Comparison of ENCODE assay signal across 14 mouse cellular contexts in genomic region chr8:107336480-107336879, GRCm38 (mm10). TPM values are rescaled to one million over a fixed set of nuclear protein-coding genes. Genes with fewer than 3 reads are reported as not detected.
A peak's percentile ranks its signal among the peaks of the same experiment; 100 is the strongest.
DNase-seq lines count a peak whose midpoint lies in the region; ATAC-seq and TF ChIP-seq lines count a peak whose summit lies in the region.
"Had no signal": no experiment of that assay in that cellular context is flagged by ENCODE, and none has a peak within 500 bp of the region (broad histone marks: within the 10 kb centered on the region; RNA-seq: fewer than 3 reads in every experiment).

No protein-coding gene starts in this region.

- DNase-seq in gastrocnemius, adult 18-20 months (ENCODE audit: low spot score) = peak; percentile 50
- no peak for DNase-seq in gastrocnemius, postnatal 10 days
- no peak for DNase-seq in layer of hippocampus, adult 2 months (ENCODE audit: low spot score in 2 of 2)
- no peak for DNase-seq in layer of hippocampus, adult 18-20 months (ENCODE audit: low spot score in 2 of 2)
- peak; percentile 42 for DNase-seq in MEL (ENCODE audit: low read depth, low spot score)
- DNase-seq in adrenal gland, adult 8-10 months = no peak
- DNase-seq in spleen, postnatal 14 days (ENCODE audit: low spot score in 2 of 2) = no peak
- DNase-seq: cerebellum, adult 2 months; kidney, postnatal 25 days; left cerebral cortex, postnatal 4 days; right cerebral cortex, adult 18-20 months had no signal

- 50% methylated on average over 1 of the region's 1 CpGs for WGBS in heart, embryonic 16.5 days

- no peaks in the 10 kb centered on the region for H3K79me2 ChIP-seq in MEL (ENCODE audit: control insufficient read depth, insufficient read depth, low read length, poor library complexity)

- peak overlapping the region; percentile 37 for H3K4me2 ChIP-seq in heart, embryonic 16.5 days (ENCODE audit: low read depth, low read length)
- H3K4me2 ChIP-seq: liver, embryonic 15.5 days had no signal

- peak overlapping the region; percentile 24; the same call in 1 of the 2 replicates for H3K27ac ChIP-seq in layer of hippocampus, adult 2 months
- H3K27ac ChIP-seq in MEL (ENCODE audit: control insufficient read depth, low read depth, low read length) = no peak overlapping the region
- peak overlapping the region; percentile 76 for H3K27ac ChIP-seq in heart, embryonic 16.5 days (ENCODE audit: low read length)
- H3K27ac ChIP-seq: liver, embryonic 15.5 days had no signal

- no peak overlapping the region for H3K9ac ChIP-seq in MEL (ENCODE audit: control insufficient read depth, low read depth, low read length, poor library complexity, severe bottlenecking)
- no peak overlapping the region; the same call in 1 of the 2 replicates for H3K9ac ChIP-seq in heart, embryonic 16.5 days (ENCODE audit: low read length)
- H3K9ac ChIP-seq: liver, embryonic 15.5 days had no signal

- H3K4me3 ChIP-seq in layer of hippocampus, adult 2 months = no peak overlapping the region
- H3K4me3 ChIP-seq in MEL (ENCODE audit: control insufficient read depth in 1 of 2, insufficient read depth in 1 of 2, low read depth in 2 of 2, low read length in 2 of 2) = peak overlapping the region in 1 of 2 experiments; percentile 37; a peak in 2 of 4 replicates
- H3K4me3 ChIP-seq in heart, embryonic 16.5 days (ENCODE audit: low read length) = no peak overlapping the region
- H3K4me3 ChIP-seq: liver, embryonic 15.5 days; megakaryocyte, embryonic 14.5 days had no signal

- H3K4me1 ChIP-seq in MEL (ENCODE audit: control insufficient read depth in 1 of 2, insufficient read depth in 2 of 2, low read length in 2 of 2) = peaks cover 0 to 16% of the 10 kb centered on the region in 2 experiments; a peak in 2 of 4 replicates
- peaks cover 5% of the 10 kb centered on the region; the same call in 1 of the 2 replicates for H3K4me1 ChIP-seq in heart, embryonic 16.5 days (ENCODE audit: control insufficient read depth, insufficient read depth, low read length)
- H3K4me1 ChIP-seq: liver, embryonic 15.5 days had no signal

- H3K36me3 ChIP-seq in MEL (ENCODE audit: control insufficient read depth in 1 of 2, insufficient read depth in 2 of 2, low read length in 2 of 2) = peaks cover 9 to 10% of the 10 kb centered on the region in 2 experiments
- H3K36me3 ChIP-seq in heart, embryonic 16.5 days (ENCODE audit: control insufficient read depth, insufficient read depth) = peaks cover 6% of the 10 kb centered on the region

- no peak for TF ChIP-seq CTCF in layer of hippocampus, adult 2 months (conservative IDR thresholded peaks at IDR 0.05)
- no peak for TF ChIP-seq CTCF in MEL (IDR thresholded peaks at IDR 0.05 in 2 of 3, conservative IDR thresholded peaks at IDR 0.05 in 1 of 3; ENCODE audit: control insufficient read depth in 1 of 3, insufficient read depth in 1 of 3, low read depth in 2 of 3, low read length in 3 of 3, poor library complexity in 1 of 3, severe bottlenecking in 1 of 3)

- no peak for TF ChIP-seq POLR2A in MEL (IDR thresholded peaks at IDR 0.05; ENCODE audit: control insufficient read depth in 1 of 2, insufficient read depth in 1 of 2, low read depth in 1 of 2, low read length in 2 of 2, poor library complexity in 1 of 2)

- ATAC-seq in heart, embryonic 16.5 days (replicated peaks; ENCODE audit: extremely low read depth, insufficient read depth, low FRiP score) = peak; percentile 93

- no peaks in the 10 kb centered on the region for H3K27me3 ChIP-seq in MEL (ENCODE audit: control insufficient read depth in 1 of 2, insufficient read depth in 2 of 2, low read length in 2 of 2)
- no peaks in the 10 kb centered on the region for H3K27me3 ChIP-seq in heart, embryonic 16.5 days (ENCODE audit: control insufficient read depth, insufficient read depth, low read length)
- H3K27me3 ChIP-seq: liver, embryonic 15.5 days; megakaryocyte, embryonic 14.5 days had no signal

- H3K9me3 ChIP-seq in MEL (replicated peaks; ENCODE audit: insufficient read depth, low read length) = no peaks in the 10 kb centered on the region
- H3K9me3 ChIP-seq in heart, embryonic 16.5 days (replicated peaks; ENCODE audit: control insufficient read depth, low read length) = no peaks in the 10 kb centered on the region
- H3K9me3 ChIP-seq: liver, embryonic 15.5 days; megakaryocyte, embryonic 14.5 days had no signal

- no peak; a peak in 1 of 4 replicates for TF ChIP-seq EP300 in MEL (IDR thresholded peaks at IDR 0.05; ENCODE audit: low read depth in 1 of 2, low read length in 2 of 2)

- TF ChIP-seq RAD21 in MEL (IDR thresholded peaks at IDR 0.05; ENCODE audit: low read depth, low read length) = no peak

TF ChIP-seq in MEL, 35 proteins besides CTCF, POLR2A, EP300 and RAD21:
- TF ChIP-seq MYB (IDR thresholded peaks at IDR 0.05; ENCODE audit: low read depth, low read length) (no peak), ZC3H11A (IDR thresholded peaks at IDR 0.05; ENCODE audit: low read depth, low read length) (no peak), ELF1 (IDR thresholded peaks at IDR 0.05; ENCODE audit: low read depth, low read length) (no peak), GATA1 (IDR thresholded peaks at IDR 0.05; ENCODE audit: low read depth, low read length) (no peak), TBP (IDR thresholded peaks at IDR 0.05; ENCODE audit: low read depth, low read length) (no peak), SMC3 (IDR thresholded peaks at IDR 0.05; ENCODE audit: low read depth, low read length) (no peak), MYC (IDR thresholded peaks at IDR 0.05; ENCODE audit: low read depth, low read length) (no peak), TAL1 (IDR thresholded peaks at IDR 0.05; ENCODE audit: low read length) (no peak), BHLHE40 (IDR thresholded peaks at IDR 0.05; ENCODE audit: borderline replicate concordance, low read depth, low read length) (no peak), MAFK (IDR thresholded peaks at IDR 0.05; ENCODE audit: borderline replicate concordance, low read depth, low read length) (no peak)

RNA-seq across cellular contexts. Expression of gene Nfat5, which starts 43.2 kb away (rescaled TPM):
- total RNA-seq in gastrocnemius, adult 18-20 months (2021) = 10 to 100 TPM; 16.4 to 23.6 TPM
- 10 to 100 TPM; 23.2 to 32.7 TPM for total RNA-seq in gastrocnemius, postnatal 10 days (2021)
- 10 to 100 TPM; 57.4 to 69.3 TPM for total RNA-seq in layer of hippocampus, adult 2 months (2021)
- 10 to 100 TPM; 48.1 to 57.3 TPM for total RNA-seq in layer of hippocampus, adult 18-20 months (2021)
- total RNA-seq in MEL (2012; rRNA removed) = 4.2 and 5.1 TPM in 2 replicates
- polyA plus RNA-seq in MEL (2012; ENCODE audit: insufficient read depth in 1 of 2, insufficient read length in 2 of 2, low read depth in 1 of 2, low replicate concordance in 2 of 2, missing spikeins in 1 of 2) = 10 to 100 TPM in 1 of 2 experiments, not detected in 1; 11.3 TPM
- polyA plus RNA-seq in heart, embryonic 16.5 days (2015; fragmentation: Nextera tagmentation; extraction: Ambion mirVana) = 10.2 and 10.7 TPM in 2 replicates
- total RNA-seq in adrenal gland, adult 8-10 months (2022) = 100 to 1,000 TPM; 130 to 228 (median 173) TPM

Comparison
In these comparisons a context has a peak if more than half of its experiments do, and no peak if none do; other contexts are left out.
1. DNase-seq: peak in gastrocnemius, adult 18-20 months (single experiment) and MEL (single experiment); none in gastrocnemius, postnatal 10 days (single experiment), layer of hippocampus, adult 2 months (0 of 2), layer of hippocampus, adult 18-20 months (0 of 2), adrenal gland, adult 8-10 months (single experiment) and spleen, postnatal 14 days (0 of 2).